Mouse (Mus musculus): Measurements from ENCODE around the gene Slc22a5. TPM values are rescaled to one million over a fixed set of nuclear protein-coding genes. Genes with fewer than 3 reads are reported as not detected.
"Not testable (repeated sequence)": the region's sequence is repeated elsewhere in the genome, so short reads cannot be mapped to it uniquely, and the experiment has no call there.

Gene Slc22a5
- 10 to 100 TPM in 1 of 2 experiments, 1 to 10 TPM in 1; 10.0 to 11.6 TPM for total RNA-seq (2021)
- long read RNA-seq, transcript Slc22a5-201 (10 exons, 3,062 nt): major isoform, 6 of 15 reads
- long read RNA-seq, partial matches to known transcripts: 2 of 15 reads
- long read RNA-seq, other reads (novel, unspliced or antisense): 7 of 15 reads

- peak; percentile 98 to 99 for DNase-seq (ENCODE audit: low spot score in 2 of 2)
Measured at GRCm38 (mm10) chr11:53891505-53892451, at the start of gene Slc22a5. Gene Slc22a5, minus strand, starts transcription at chr11:53891660.

- DNase-seq (ENCODE audit: low spot score in 2 of 2): not testable (repeated sequence)
Measured at GRCm38 (mm10) chr11:53931944-53932318, 40.5 kb upstream of the Slc22a5 start.

- DNase-seq (ENCODE audit: low spot score in 2 of 2): peak; percentile 23 to 48
Measured at GRCm38 (mm10) chr11:53931091-53931943, 39.9 kb upstream of the Slc22a5 start.

- DNase-seq (ENCODE audit: low spot score in 2 of 2): no peak
Measured at GRCm38 (mm10) chr11:53929741-53930140, 38.3 kb upstream of the Slc22a5 start.

- DNase-seq (ENCODE audit: low spot score in 2 of 2): no peak
Measured at GRCm38 (mm10) chr11:53928585-53928984, 37.1 kb upstream of the Slc22a5 start.

GRCm38 (mm10) chr11:53926303-53926702 is 34.8 kb upstream of the Slc22a5 start:
- DNase-seq (ENCODE audit: low spot score in 2 of 2): no peak

- DNase-seq (ENCODE audit: low spot score in 2 of 2): no peak
Measured at GRCm38 (mm10) chr11:53918851-53919250, 27.4 kb upstream of the Slc22a5 start.

GRCm38 (mm10) chr11:53911011-53911410 is 19.6 kb upstream of the Slc22a5 start:
- no peak for DNase-seq (ENCODE audit: low spot score in 2 of 2)

GRCm38 (mm10) chr11:53908686-53909085 is 17.2 kb upstream of the Slc22a5 start:
- DNase-seq (ENCODE audit: low spot score in 2 of 2): no peak

- DNase-seq (ENCODE audit: low spot score in 2 of 2): no peak
Measured at GRCm38 (mm10) chr11:53904534-53904925, 13.1 kb upstream of the Slc22a5 start.

- no peak for DNase-seq (ENCODE audit: low spot score in 2 of 2)
Measured at GRCm38 (mm10) chr11:53903781-53904533, 12.5 kb upstream of the Slc22a5 start.

GRCm38 (mm10) chr11:53902741-53903140 is 11.3 kb upstream of the Slc22a5 start:
- no peak for DNase-seq (ENCODE audit: low spot score in 2 of 2)

- no peak for DNase-seq (ENCODE audit: low spot score in 2 of 2)
Measured at GRCm38 (mm10) chr11:53900991-53901390, 9.5 kb upstream of the Slc22a5 start.

- no peak for DNase-seq (ENCODE audit: low spot score in 2 of 2)
Measured at GRCm38 (mm10) chr11:53899981-53900380, 8.5 kb upstream of the Slc22a5 start.

GRCm38 (mm10) chr11:53899004-53899403 is 7.5 kb upstream of the Slc22a5 start:
- no peak for DNase-seq (ENCODE audit: low spot score in 2 of 2)

GRCm38 (mm10) chr11:53896935-53897334 is 5.5 kb upstream of the Slc22a5 start:
- DNase-seq (ENCODE audit: low spot score in 2 of 2): no peak

GRCm38 (mm10) chr11:53893451-53893850 is 2.0 kb upstream of the Slc22a5 start:
- no peak for DNase-seq (ENCODE audit: low spot score in 2 of 2)

- DNase-seq (ENCODE audit: low spot score in 2 of 2): no peak
Measured at GRCm38 (mm10) chr11:53892716-53893416, 1.4 kb upstream of the Slc22a5 start.

GRCm38 (mm10) chr11:53890906-53891504 is 455 bp downstream of the Slc22a5 start:
- no peak for DNase-seq (ENCODE audit: low spot score in 2 of 2)

GRCm38 (mm10) chr11:53890225-53890624 is 1.2 kb downstream of the Slc22a5 start:
- no peak for DNase-seq (ENCODE audit: low spot score in 2 of 2)

Measured in layer of hippocampus, adult 18-20 months (tissue).